Mouse (Mus musculus): ENCODE data around the gene M6pr. TPM values are rescaled to one million over a fixed set of nuclear protein-coding genes. Genes with fewer than 3 reads are reported as not detected.

M6pr gene
- polyA plus RNA-seq (2012; rRNA removed), result 19.8 and 24.3 TPM in 2 replicates

- H3K4me1 ChIP-seq (ENCODE audit: control insufficient read depth, insufficient read depth, low read length), result peaks cover 3% of the 10 kb centered on the region; the same call in 1 of the 2 replicates
- H3K27me3 ChIP-seq (ENCODE audit: control insufficient read depth, insufficient read depth, low read length), result no peaks in the 10 kb centered on the region
- H3K27ac ChIP-seq (ENCODE audit: control insufficient read depth, insufficient read depth, low read depth, low read length), result peak within 1 kb of the TSS; percentile 84
- TF ChIP-seq CTCF (IDR thresholded peaks at IDR 0.05; ENCODE audit: control insufficient read depth, insufficient read depth, insufficient replicate concordance, low read depth, low read length), result peak; percentile 79; the same call in 1 of the 2 replicates
- peak; percentile 56 for TF ChIP-seq POLR2A (IDR thresholded peaks at IDR 0.05; ENCODE audit: control insufficient read depth, low read depth, low read length)
- H3K36me3 ChIP-seq (ENCODE audit: control insufficient read depth, insufficient read depth, low read length), result no peaks in the 10 kb centered on the region
- H3K4me3 ChIP-seq (ENCODE audit: control insufficient read depth, low read depth, low read length), result peak within 1 kb of the TSS; percentile 94
Observed at GRCm38 (mm10) chr6:122308505-122309393, at the start of gene M6pr. Gene M6pr, plus strand, starts transcription at chr6:122308720.

- Histone ChIP-seq H3K27ac (ENCODE audit: control insufficient read depth, insufficient read depth, low read depth, low read length) (no peak overlapping the region), H3K4me3 (ENCODE audit: control insufficient read depth, low read depth, low read length) (no peak overlapping the region), H3K4me1 (ENCODE audit: control insufficient read depth, insufficient read depth, low read length) (no peaks in the 10 kb centered on the region), H3K27me3 (ENCODE audit: control insufficient read depth, insufficient read depth, low read length) (no peaks in the 10 kb centered on the region), H3K36me3 (ENCODE audit: control insufficient read depth, insufficient read depth, low read length) (no peaks in the 10 kb centered on the region)
- TF ChIP-seq POLR2A (IDR thresholded peaks at IDR 0.05; ENCODE audit: control insufficient read depth, low read depth, low read length) (no peak), CTCF (IDR thresholded peaks at IDR 0.05; ENCODE audit: control insufficient read depth, insufficient read depth, insufficient replicate concordance, low read depth, low read length) (no peak)
Observed at GRCm38 (mm10) chr6:122262543-122262942, 46.0 kb upstream of the M6pr start.

- no peak overlapping the region for H3K27ac ChIP-seq (ENCODE audit: control insufficient read depth, insufficient read depth, low read depth, low read length)
- H3K27me3 ChIP-seq (ENCODE audit: control insufficient read depth, insufficient read depth, low read length), result no peaks in the 10 kb centered on the region
- H3K4me3 ChIP-seq (ENCODE audit: control insufficient read depth, low read depth, low read length), result no peak overlapping the region
- H3K4me1 ChIP-seq (ENCODE audit: control insufficient read depth, insufficient read depth, low read length), result no peaks in the 10 kb centered on the region
- TF ChIP-seq POLR2A (IDR thresholded peaks at IDR 0.05; ENCODE audit: control insufficient read depth, low read depth, low read length), result no peak
- no peaks in the 10 kb centered on the region for H3K36me3 ChIP-seq (ENCODE audit: control insufficient read depth, insufficient read depth, low read length)
Observed at GRCm38 (mm10) chr6:122268561-122268960, 40.0 kb upstream of the M6pr start.

GRCm38 (mm10) chr6:122269170-122269569 is 39.4 kb upstream of the M6pr start:
- Histone ChIP-seq H3K4me1 (ENCODE audit: control insufficient read depth, insufficient read depth, low read length) (no peaks in the 10 kb centered on the region), H3K27me3 (ENCODE audit: control insufficient read depth, insufficient read depth, low read length) (no peaks in the 10 kb centered on the region), H3K27ac (ENCODE audit: control insufficient read depth, insufficient read depth, low read depth, low read length) (no peak overlapping the region), H3K4me3 (ENCODE audit: control insufficient read depth, low read depth, low read length) (no peak overlapping the region), H3K36me3 (ENCODE audit: control insufficient read depth, insufficient read depth, low read length) (no peaks in the 10 kb centered on the region)
- TF ChIP-seq CTCF (IDR thresholded peaks at IDR 0.05; ENCODE audit: control insufficient read depth, insufficient read depth, insufficient replicate concordance, low read depth, low read length) (no peak), POLR2A (IDR thresholded peaks at IDR 0.05; ENCODE audit: control insufficient read depth, low read depth, low read length) (no peak)

- H3K36me3 ChIP-seq (ENCODE audit: control insufficient read depth, insufficient read depth, low read length), result no peaks in the 10 kb centered on the region
- no peak overlapping the region for H3K4me3 ChIP-seq (ENCODE audit: control insufficient read depth, low read depth, low read length)
- H3K27ac ChIP-seq (ENCODE audit: control insufficient read depth, insufficient read depth, low read depth, low read length), result no peak overlapping the region
- no peak for TF ChIP-seq CTCF (IDR thresholded peaks at IDR 0.05; ENCODE audit: control insufficient read depth, insufficient read depth, insufficient replicate concordance, low read depth, low read length)
- no peak for TF ChIP-seq POLR2A (IDR thresholded peaks at IDR 0.05; ENCODE audit: control insufficient read depth, low read depth, low read length)
- H3K27me3 ChIP-seq (ENCODE audit: control insufficient read depth, insufficient read depth, low read length), result no peaks in the 10 kb centered on the region
- no peaks in the 10 kb centered on the region for H3K4me1 ChIP-seq (ENCODE audit: control insufficient read depth, insufficient read depth, low read length)
Observed at GRCm38 (mm10) chr6:122270152-122270551, 38.4 kb upstream of the M6pr start.

GRCm38 (mm10) chr6:122274546-122274945 is 34.0 kb upstream of the M6pr start:
- no peak for TF ChIP-seq POLR2A (IDR thresholded peaks at IDR 0.05; ENCODE audit: control insufficient read depth, low read depth, low read length)
- TF ChIP-seq CTCF (IDR thresholded peaks at IDR 0.05; ENCODE audit: control insufficient read depth, insufficient read depth, insufficient replicate concordance, low read depth, low read length), result no peak

GRCm38 (mm10) chr6:122276565-122276964 is 32.0 kb upstream of the M6pr start:
- no peak overlapping the region for H3K27ac ChIP-seq (ENCODE audit: control insufficient read depth, insufficient read depth, low read depth, low read length)
- TF ChIP-seq CTCF (IDR thresholded peaks at IDR 0.05; ENCODE audit: control insufficient read depth, insufficient read depth, insufficient replicate concordance, low read depth, low read length), result no peak
- no peak for TF ChIP-seq POLR2A (IDR thresholded peaks at IDR 0.05; ENCODE audit: control insufficient read depth, low read depth, low read length)
- no peak overlapping the region for H3K4me3 ChIP-seq (ENCODE audit: control insufficient read depth, low read depth, low read length)
- H3K27me3 ChIP-seq (ENCODE audit: control insufficient read depth, insufficient read depth, low read length), result no peaks in the 10 kb centered on the region
- no peaks in the 10 kb centered on the region for H3K36me3 ChIP-seq (ENCODE audit: control insufficient read depth, insufficient read depth, low read length)
- H3K4me1 ChIP-seq (ENCODE audit: control insufficient read depth, insufficient read depth, low read length), result no peaks in the 10 kb centered on the region

More at GRCm38 (mm10) chr6:122274546-122274945, 34.0 kb upstream of the M6pr start:
- no peak overlapping the region for H3K27ac ChIP-seq (ENCODE audit: control insufficient read depth, insufficient read depth, low read depth, low read length)
- H3K4me1 ChIP-seq (ENCODE audit: control insufficient read depth, insufficient read depth, low read length), result no peaks in the 10 kb centered on the region
- no peaks in the 10 kb centered on the region for H3K36me3 ChIP-seq (ENCODE audit: control insufficient read depth, insufficient read depth, low read length)
- no peaks in the 10 kb centered on the region for H3K27me3 ChIP-seq (ENCODE audit: control insufficient read depth, insufficient read depth, low read length)
- H3K4me3 ChIP-seq (ENCODE audit: control insufficient read depth, low read depth, low read length), result no peak overlapping the region
